Mouse (Mus musculus) hindbrain, embryonic 15.5 days (tissue): ENCODE data around the gene Fam135a. TPM values are rescaled to one million over a fixed set of nuclear protein-coding genes. Genes with fewer than 3 reads are reported as not detected.

Source experiments
- ATAC-seq: fragments of 200-750 bp; cut with Nextera tagmentation; 2 replicates; pipeline ENCODE4 v1.8.0; 2017; ENCODE audit warnings: low read depth, moderate number of reproducible peaks, moderate TSS enrichment; ENCODE audit not compliant: low FRiP score
- H3K27ac ChIP-seq: fragments of 300-500 bp; sonication (generic); replicated peaks from 2 replicates; pipeline ENCODE4 v1.5.1; 2015; ENCODE audit warnings: mild to moderate bottlenecking, inconsistent platforms
- H3K27me3 ChIP-seq: fragments of 300-500 bp; sonication (generic); 2 replicates; pipeline ENCODE4 v1.6.1; 2015; ENCODE audit warnings: control low read depth, inconsistent platforms
- H3K36me3 ChIP-seq: fragments of 300-500 bp; sonication (generic); 2 replicates; pipeline ENCODE4 v1.6.1; 2015; ENCODE audit warnings: control low read depth, inconsistent platforms
- H3K4me1 ChIP-seq: fragments of 300-500 bp; sonication (generic); replicated peaks from 2 replicates; pipeline ENCODE4 v1.6.1; 2015; ENCODE audit warnings: control low read depth, inconsistent platforms
- H3K4me2 ChIP-seq: fragments of 300-500 bp; sonication (generic); 2 replicates; pipeline ENCODE4 v1.6.1; 2015; ENCODE audit warnings: moderate library complexity, mild to moderate bottlenecking, inconsistent platforms
- H3K4me3 ChIP-seq: fragments of 300-500 bp; sonication (generic); 2 replicates; pipeline ENCODE4 v1.5.1; 2015; ENCODE audit warnings: mild to moderate bottlenecking, inconsistent platforms
- H3K9ac ChIP-seq: fragments of 300-500 bp; sonication (generic); 2 replicates; pipeline ENCODE4 v1.6.1; 2015; ENCODE audit warnings: inconsistent platforms
- H3K9me3 ChIP-seq: fragments of 300-500 bp; sonication (generic); 2 replicates; pipeline ENCODE4 v1.6.1; 2016; ENCODE audit warnings: control low read depth, inconsistent platforms
- WGBS: fragments of 180-500 bp; shearing (Covaris S2); methylation state at CpG from one replicate; pipeline ENCODE4 v1.1.7; 2015; 5-methylcytosine and 5-hydroxymethylcytosine counted together
- polyA plus RNA-seq: library from polyadenylated mRNA; unstranded; fragments of >200 nt; fragmentation: Nextera tagmentation; extraction: Ambion mirVana; gene quantifications from 2 replicates; pipeline ENCODE4 v1.2.1, GENCODE M21; 2015

The Fam135a gene
- polyA plus RNA-seq, 1 experiment from 2014 or later = 23.0 TPM

DNA sequence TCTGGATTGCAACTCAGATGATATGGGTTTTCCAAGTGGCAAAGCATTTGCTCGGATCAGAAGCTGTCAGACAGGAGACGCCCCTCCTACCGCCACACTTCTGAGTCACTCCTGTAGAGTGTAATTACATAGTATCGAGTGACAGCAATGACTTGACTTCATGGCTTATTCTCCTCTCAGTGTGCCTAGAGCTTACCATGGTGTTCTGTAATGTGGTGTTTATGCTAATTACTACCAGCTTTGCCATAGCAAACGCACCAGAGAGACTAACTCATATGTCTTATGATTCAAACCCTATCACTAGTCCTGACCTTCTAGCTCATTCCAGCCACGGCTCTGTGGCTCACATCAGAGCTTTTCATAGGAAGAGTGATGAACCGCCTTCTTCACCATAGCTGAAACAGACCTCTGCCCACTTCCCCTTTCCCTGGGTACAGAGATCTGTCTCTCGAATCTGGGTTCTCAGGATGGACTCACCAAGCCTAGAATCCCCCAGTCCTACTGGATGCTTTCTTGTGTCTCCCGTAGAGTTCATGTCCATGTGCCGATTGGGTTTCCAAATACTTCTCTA is 2.5 kb upstream of the Fam135a start:
- WGBS = 82% methylated on average over 10 of the region's 10 CpGs

DNA sequence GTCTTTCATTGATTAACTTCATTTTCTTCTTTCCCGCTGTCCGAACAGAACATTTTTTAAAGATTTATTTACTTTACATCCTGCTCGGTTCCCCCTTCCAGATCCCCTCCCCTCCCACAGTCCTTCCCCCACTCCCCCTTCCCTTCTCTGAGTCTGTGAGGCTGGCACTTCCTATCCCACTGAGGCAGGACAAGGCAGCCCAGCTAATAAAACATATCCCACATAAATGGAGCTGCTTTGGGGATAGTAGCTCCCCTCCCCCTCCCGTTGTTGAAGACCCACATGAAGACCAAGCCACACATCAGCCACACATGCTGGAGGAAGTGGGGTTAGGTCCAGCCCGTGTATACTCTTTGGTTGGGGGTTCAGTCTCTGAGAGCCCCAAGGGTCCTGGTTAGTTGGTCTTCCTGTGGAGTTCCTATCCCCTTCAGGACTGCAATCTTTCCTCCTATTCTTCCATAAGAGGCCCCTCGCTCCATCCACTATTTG is 773 bp upstream of the Fam135a start:
- Histone ChIP-seq H3K36me3 (no peaks in the 10 kb centered on the region), H3K4me3 (peak overlapping the region; percentile 98), H3K27ac (peak overlapping the region; percentile 87), H3K4me2 (peak overlapping the region; percentile 57), H3K4me1 (peaks cover 16% of the 10 kb centered on the region; the same call in 1 of the 2 replicates), H3K9me3 (no peaks in the 10 kb centered on the region), H3K9ac (peak overlapping the region; percentile 52), H3K27me3 (no peaks in the 10 kb centered on the region)
- peak; percentile 36; the same call in 1 of the 2 replicates for ATAC-seq
- 56% methylated on average over 6 of the region's 6 CpGs for WGBS

More for the DNA sequence above, 2.5 kb upstream of the Fam135a start:
- Histone ChIP-seq H3K4me3 (no peak overlapping the region), H3K9me3 (no peaks in the 10 kb centered on the region), H3K27me3 (no peaks in the 10 kb centered on the region), H3K36me3 (no peaks in the 10 kb centered on the region), H3K4me2 (no peak overlapping the region), H3K27ac (no peak overlapping the region), H3K4me1 (peaks cover 10% of the 10 kb centered on the region; the same call in 1 of the 2 replicates), H3K9ac (no peak overlapping the region)
- no peak for ATAC-seq

DNA sequence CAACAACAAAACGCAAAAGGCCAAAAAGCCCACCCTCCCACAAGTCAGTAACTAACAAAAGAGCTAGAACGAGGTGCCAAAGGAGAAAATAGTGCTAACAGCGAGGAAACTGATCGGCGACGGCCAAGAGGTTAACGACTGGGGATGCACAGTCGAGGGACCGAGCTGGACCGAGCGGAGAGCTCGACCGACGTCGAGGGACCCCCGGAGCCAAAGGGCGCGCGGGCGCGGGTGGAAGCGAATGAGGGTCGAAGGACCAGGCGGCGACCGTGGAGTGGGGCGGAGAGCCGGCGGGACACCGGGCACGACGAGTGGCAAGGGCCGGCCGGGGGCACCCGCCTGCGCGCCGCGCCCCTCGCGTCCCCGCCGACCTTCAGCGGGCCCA is 608 bp downstream of the Fam135a start:
- Histone ChIP-seq H3K27me3 (no peaks in the 10 kb centered on the region), H3K27ac (peak overlapping the region; percentile 87), H3K4me3 (peak overlapping the region; percentile 98), H3K9me3 (no peaks in the 10 kb centered on the region), H3K4me2 (peak overlapping the region; percentile 57), H3K9ac (peak overlapping the region; percentile 75), H3K36me3 (no peaks in the 10 kb centered on the region), H3K4me1 (peaks cover 16% of the 10 kb centered on the region; the same call in 1 of the 2 replicates)
- ATAC-seq = no peak
- WGBS = under 1% methylated on average over 32 of the region's 44 CpGs

DNA sequence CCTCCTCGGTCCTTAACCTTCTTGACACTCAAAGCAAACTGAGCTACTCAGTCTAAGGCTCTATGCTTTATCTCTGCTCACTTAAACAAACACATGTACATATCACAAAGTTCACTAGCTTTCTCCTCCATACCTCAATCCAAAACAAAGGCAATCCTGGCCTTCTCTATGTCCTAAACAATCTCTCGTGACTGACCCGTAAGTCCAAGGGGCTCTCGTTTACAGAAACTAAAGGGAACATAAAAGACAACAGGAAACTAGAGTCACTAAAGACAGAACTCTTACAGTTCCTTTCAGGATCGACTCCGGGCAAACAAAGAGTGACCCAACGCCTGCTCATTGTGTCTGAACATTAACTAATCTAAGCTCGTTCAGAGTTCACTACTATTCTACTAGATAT is 2.6 kb downstream of the Fam135a start:
- Histone ChIP-seq H3K4me3 (no peak overlapping the region), H3K36me3 (no peaks in the 10 kb centered on the region), H3K9ac (no peak overlapping the region), H3K4me1 (peaks cover 16% of the 10 kb centered on the region; the same call in 1 of the 2 replicates), H3K27me3 (no peaks in the 10 kb centered on the region), H3K4me2 (0 out of 2 replicates have a peak overlapping the region, but pooled peaks have one; percentile 5), H3K9me3 (no peaks in the 10 kb centered on the region), H3K27ac (no peak overlapping the region)
- no peak for ATAC-seq
- WGBS = 47% methylated on average over 8 of the region's 8 CpGs

DNA sequence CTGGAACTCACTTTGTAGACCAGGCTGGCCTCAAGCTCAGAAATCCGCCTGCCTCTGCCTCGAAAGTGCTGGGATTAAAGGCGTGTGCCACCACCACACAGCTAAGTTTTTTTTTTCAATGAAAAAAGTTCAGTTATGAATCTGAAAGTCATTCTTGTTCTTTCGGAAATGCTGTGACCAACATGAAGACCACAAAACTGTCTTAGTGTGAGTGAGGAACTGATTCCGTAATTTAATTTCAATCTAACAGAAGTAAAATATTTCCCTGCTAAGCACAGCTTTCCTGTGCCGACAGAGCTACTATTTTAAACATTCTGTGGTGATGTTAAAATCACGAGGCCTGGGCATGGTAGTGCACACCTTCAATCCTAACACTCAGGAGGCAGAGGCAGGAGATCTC is 7.7 kb downstream of the Fam135a start:
- Histone ChIP-seq H3K27ac (no peak overlapping the region), H3K27me3 (no peaks in the 10 kb centered on the region), H3K9me3 (no peaks in the 10 kb centered on the region), H3K9ac (no peak overlapping the region), H3K36me3 (no peaks in the 10 kb centered on the region), H3K4me2 (no peak overlapping the region), H3K4me3 (no peak overlapping the region), H3K4me1 (0 out of 2 replicates have a peak, but pooled peaks cover 3% of the 10 kb centered on the region)
- ATAC-seq = no peak
- 96% methylated on average over 7 of the region's 7 CpGs for WGBS

DNA sequence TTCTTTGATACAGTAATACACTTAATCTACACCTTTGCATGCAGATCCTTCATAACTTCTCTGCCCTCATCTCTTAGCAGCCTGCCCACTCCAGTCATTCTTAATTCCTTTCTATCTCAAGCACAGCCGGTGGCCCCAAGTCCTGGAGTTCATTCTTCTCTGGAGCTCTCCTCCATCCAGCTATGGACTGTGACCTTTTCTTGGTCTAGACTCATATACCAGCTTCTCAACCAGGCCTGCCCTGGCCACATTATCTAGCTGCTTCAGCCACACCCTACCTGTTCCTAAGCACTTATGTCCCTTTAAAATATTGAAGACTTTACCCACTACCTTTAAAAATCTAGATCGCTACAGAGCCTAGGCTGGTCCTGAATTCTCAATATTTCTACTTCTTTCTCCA is 9.5 kb downstream of the Fam135a start:
- no peaks in the 10 kb centered on the region for H3K36me3 ChIP-seq
- WGBS = 95% methylated on average over 2 of the region's 2 CpGs
- no peaks in the 10 kb centered on the region for H3K9me3 ChIP-seq
- H3K4me2 ChIP-seq = no peak overlapping the region
- no peaks in the 10 kb centered on the region for H3K27me3 ChIP-seq
- no peak for ATAC-seq
- H3K27ac ChIP-seq = no peak overlapping the region
- H3K4me1 ChIP-seq = no peaks in the 10 kb centered on the region
- H3K9ac ChIP-seq = no peak overlapping the region
- H3K4me3 ChIP-seq = no peak overlapping the region

DNA sequence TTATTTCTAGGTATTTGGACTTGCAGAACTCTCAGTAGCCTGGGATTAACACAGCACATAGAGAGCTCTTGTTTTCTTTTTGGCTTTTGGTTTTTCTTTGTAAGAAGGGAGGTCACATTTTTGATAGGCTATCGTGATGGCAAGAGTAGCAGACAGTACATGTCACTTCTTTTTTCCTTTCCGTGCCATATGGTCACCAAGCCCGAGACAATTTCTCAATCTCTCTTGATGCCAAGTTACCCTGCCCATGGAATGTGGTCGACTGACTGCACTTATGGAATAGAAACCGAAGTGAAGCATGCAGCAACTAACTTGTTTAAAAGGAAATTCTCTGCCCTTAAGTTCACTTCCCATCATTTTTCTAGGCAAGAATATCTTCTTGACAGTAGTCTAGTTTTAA is 10.0 kb downstream of the Fam135a start:
- Histone ChIP-seq H3K9ac (no peak overlapping the region), H3K9me3 (no peaks in the 10 kb centered on the region), H3K27me3 (no peaks in the 10 kb centered on the region), H3K36me3 (no peaks in the 10 kb centered on the region), H3K4me1 (no peaks in the 10 kb centered on the region), H3K4me3 (no peak overlapping the region), H3K4me2 (no peak overlapping the region), H3K27ac (no peak overlapping the region)
- no peak for ATAC-seq
- 75% methylated on average over 5 of the region's 5 CpGs for WGBS

DNA sequence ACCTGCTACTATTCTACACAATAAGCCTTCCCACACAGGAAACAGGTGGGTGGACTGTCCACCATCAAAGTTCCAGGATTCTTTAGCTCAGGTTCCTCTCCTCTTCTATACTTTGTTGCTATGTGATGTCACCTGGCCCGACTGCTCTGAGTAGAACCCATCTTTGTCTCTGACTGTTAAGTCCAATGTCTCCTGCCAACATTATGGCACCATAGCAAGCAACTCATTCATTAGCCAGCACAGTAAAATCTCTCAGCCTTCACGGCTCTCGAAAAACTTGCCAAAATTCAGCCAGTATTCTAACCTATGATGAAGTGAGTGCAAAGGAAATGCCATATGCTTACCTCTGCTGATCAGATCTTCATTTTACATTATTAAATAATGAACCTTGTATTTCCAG is 14.0 kb downstream of the Fam135a start:
- WGBS = 78% methylated on average over 3 of the region's 3 CpGs
- Histone ChIP-seq H3K27me3 (no peaks in the 10 kb centered on the region), H3K4me2 (no peak overlapping the region), H3K4me1 (no peaks in the 10 kb centered on the region), H3K27ac (no peak overlapping the region), H3K9me3 (no peaks in the 10 kb centered on the region), H3K9ac (no peak overlapping the region), H3K4me3 (no peak overlapping the region), H3K36me3 (peaks cover 3% of the 10 kb centered on the region; the same call in 1 of the 2 replicates)
- ATAC-seq = no peak

DNA sequence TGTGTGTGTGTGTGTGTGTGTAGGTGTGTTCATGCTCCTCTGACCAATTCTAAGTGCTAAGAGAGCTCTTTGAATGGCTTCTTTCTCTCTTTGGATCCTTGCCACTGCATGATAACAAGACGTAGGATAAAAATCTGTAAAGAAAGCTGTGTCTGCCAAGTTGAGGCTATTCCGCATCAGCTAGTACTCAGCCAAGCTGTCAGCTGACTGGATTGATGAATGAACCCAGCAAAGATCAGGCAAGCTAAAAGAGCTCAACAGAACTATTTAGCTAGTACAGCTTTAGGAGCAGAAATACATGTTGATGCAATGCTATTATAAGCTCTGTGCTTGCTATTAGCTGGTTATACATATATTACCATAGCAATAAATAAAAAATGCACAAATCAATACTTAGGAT is 25.7 kb downstream of the Fam135a start:
- 27% methylated on average over 2 of the region's 2 CpGs for WGBS
- H3K27me3 ChIP-seq = no peaks in the 10 kb centered on the region
- H3K4me2 ChIP-seq = no peak overlapping the region
- peaks cover 4% of the 10 kb centered on the region; the same call in 1 of the 2 replicates for H3K36me3 ChIP-seq
- no peaks in the 10 kb centered on the region for H3K9me3 ChIP-seq
- H3K9ac ChIP-seq = no peak overlapping the region
- H3K27ac ChIP-seq = 0 out of 2 replicates have a peak overlapping the region, but pooled peaks have one; percentile 25
- 0 out of 2 replicates have a peak, but pooled peaks cover 2% of the 10 kb centered on the region for H3K4me1 ChIP-seq
- no peak overlapping the region for H3K4me3 ChIP-seq
- peak; percentile 72; the same call in 1 of the 2 replicates for ATAC-seq

DNA sequence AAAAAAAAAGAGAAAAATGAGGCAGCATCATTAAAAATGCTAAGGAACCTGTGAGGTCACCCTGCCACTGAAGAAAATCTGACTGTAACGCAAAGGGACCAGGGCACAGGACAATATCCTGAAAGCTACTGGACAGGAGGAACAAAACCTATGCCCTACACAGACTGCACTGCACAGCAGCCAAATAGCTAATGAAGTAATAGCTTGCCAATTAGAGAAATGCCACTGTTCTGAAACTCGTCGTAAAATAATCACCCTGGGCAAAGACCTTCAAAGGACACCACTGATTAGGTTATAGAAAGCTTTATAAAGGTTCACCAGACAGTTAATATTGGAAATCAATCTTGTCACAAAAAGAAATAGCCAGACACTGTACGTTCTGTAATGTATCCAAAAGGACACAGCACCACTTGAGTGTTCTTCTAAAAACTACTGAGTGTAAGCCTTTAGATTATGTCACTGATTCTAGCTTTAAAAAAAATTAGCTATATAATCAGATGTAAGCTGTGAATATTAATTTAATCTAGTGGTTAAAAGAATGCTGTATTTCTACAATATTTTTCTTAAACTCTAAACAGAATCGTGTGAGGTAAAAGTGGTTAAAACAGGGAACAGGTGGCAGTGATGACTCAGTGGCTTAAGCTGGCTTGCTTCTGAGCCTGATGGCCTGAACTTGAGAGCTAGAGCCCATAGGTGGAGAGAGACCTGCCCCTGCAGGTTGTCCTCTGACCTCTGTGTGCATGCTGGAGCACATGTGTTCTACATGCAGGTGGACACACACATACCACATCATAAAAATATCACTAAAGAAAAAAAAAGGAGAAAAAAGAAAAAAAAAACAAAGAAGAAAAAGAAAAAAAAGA is 26.5 kb downstream of the Fam135a start:
- Histone ChIP-seq H3K36me3 (peaks cover 4% of the 10 kb centered on the region; the same call in 1 of the 2 replicates), H3K4me3 (no peak overlapping the region), H3K27ac (no peak overlapping the region), H3K4me2 (no peak overlapping the region), H3K9ac (no peak overlapping the region), H3K4me1 (0 out of 2 replicates have a peak, but pooled peaks cover 2% of the 10 kb centered on the region), H3K27me3 (no peaks in the 10 kb centered on the region), H3K9me3 (no peaks in the 10 kb centered on the region)
- 75% methylated on average over 5 of the region's 5 CpGs for WGBS
- ATAC-seq = peak; percentile 59; the same call in 1 of the 2 replicates

DNA sequence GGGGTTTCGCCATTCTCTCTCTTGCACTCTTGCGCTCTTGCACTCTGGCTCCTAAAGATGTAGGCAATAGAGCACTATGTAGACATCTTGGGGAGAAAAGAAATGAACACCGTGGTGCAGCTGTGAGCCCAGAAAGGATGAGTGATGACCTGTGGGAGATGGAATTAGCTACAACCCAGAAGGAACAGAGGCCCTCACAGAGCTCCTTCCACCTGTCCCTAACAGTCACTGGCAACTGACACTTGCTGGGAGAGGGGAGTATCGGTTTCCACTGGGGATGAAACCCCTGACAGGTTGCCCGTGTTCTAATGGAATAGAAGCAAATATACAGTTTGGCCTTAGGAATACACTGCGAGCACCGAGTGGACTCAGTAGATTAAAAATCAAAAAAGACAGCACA is 31.3 kb downstream of the Fam135a start:
- no peak overlapping the region for H3K4me2 ChIP-seq

DNA sequence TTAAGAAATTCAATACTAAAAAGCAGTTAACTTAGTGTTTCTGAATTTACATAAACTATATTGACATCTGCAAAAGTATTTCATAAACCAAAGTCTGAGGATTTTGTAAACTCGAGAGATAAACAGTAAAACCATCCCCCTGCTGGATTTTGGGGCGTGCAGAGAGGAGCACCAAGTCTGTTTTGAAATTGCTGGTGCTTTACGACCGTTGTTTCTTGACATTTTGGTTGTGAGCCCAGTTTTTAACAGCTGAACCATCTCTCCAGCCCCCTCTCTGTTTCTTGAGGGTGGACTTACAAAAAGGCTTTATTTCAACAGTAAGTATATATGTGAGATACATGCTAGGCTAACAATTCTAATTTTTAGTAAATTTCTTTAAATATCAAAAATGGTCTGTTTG is 33.4 kb downstream of the Fam135a start:
- peaks cover 2% of the 10 kb centered on the region; the same call in 1 of the 2 replicates for H3K36me3 ChIP-seq
- no peaks in the 10 kb centered on the region for H3K27me3 ChIP-seq
- ATAC-seq = no peak
- no peak overlapping the region for H3K27ac ChIP-seq
- no peak overlapping the region for H3K9ac ChIP-seq
- 86% methylated on average over 4 of the region's 4 CpGs for WGBS
- H3K9me3 ChIP-seq = no peaks in the 10 kb centered on the region
- H3K4me3 ChIP-seq = no peak overlapping the region
- H3K4me1 ChIP-seq = no peaks in the 10 kb centered on the region
- no peak overlapping the region for H3K4me2 ChIP-seq

More for the DNA sequence above, 31.3 kb downstream of the Fam135a start:
- H3K4me1 ChIP-seq = 0 out of 2 replicates have a peak, but pooled peaks cover under 1% of the 10 kb centered on the region
- ATAC-seq = no peak
- no peaks in the 10 kb centered on the region for H3K9me3 ChIP-seq
- peaks cover 4% of the 10 kb centered on the region; the same call in 1 of the 2 replicates for H3K36me3 ChIP-seq
- WGBS = 92% methylated on average over 7 of the region's 7 CpGs
- H3K9ac ChIP-seq = no peak overlapping the region
- H3K4me3 ChIP-seq = no peak overlapping the region
- no peaks in the 10 kb centered on the region for H3K27me3 ChIP-seq
- H3K27ac ChIP-seq = no peak overlapping the region
